Mouse (Mus musculus) liver, embryonic 16.5 days (tissue): Measurements from ENCODE around the gene Large1. TPM values are rescaled to one million over a fixed set of nuclear protein-coding genes. Genes with fewer than 3 reads are reported as not detected.

Experiments
- ATAC-seq: fragments of 200-750 bp; cut with Nextera tagmentation; 2 replicates; pipeline ENCODE4 v1.8.0; 2017; ENCODE audit warnings: low read depth, mild to moderate bottlenecking, moderate number of reproducible peaks, moderate library complexity
- H3K27ac ChIP-seq: fragments of 300-500 bp; sonication (generic); 2 replicates; pipeline ENCODE4 v1.5.1; 2014; ENCODE audit warnings: mild to moderate bottlenecking, low read length
- H3K27me3 ChIP-seq: fragments of 300-500 bp; sonication (generic); 2 replicates; pipeline ENCODE4 v1.6.1; 2014; ENCODE audit warnings: low read depth, low read length, mixed read lengths; ENCODE audit not compliant: control insufficient read depth, insufficient read depth
- H3K36me3 ChIP-seq: fragments of 300-500 bp; sonication (generic); 2 replicates; pipeline ENCODE4 v1.6.1; 2014; ENCODE audit warnings: mild to moderate bottlenecking; ENCODE audit not compliant: control insufficient read depth, insufficient read depth
- H3K4me1 ChIP-seq: fragments of 300-500 bp; sonication (generic); 2 replicates; pipeline ENCODE4 v1.6.1; 2014; ENCODE audit warnings: low read depth, low read length, mixed read lengths; ENCODE audit not compliant: control insufficient read depth
- H3K4me2 ChIP-seq: fragments of 300-500 bp; sonication (generic); 2 replicates; pipeline ENCODE4 v1.6.1; 2014; ENCODE audit warnings: low read depth, low read length, mixed read lengths
- H3K4me3 ChIP-seq: fragments of 300-500 bp; sonication (generic); 2 replicates; pipeline ENCODE4 v1.5.1; 2014; ENCODE audit warnings: low read depth, mild to moderate bottlenecking, low read length
- H3K9ac ChIP-seq: fragments of 300-500 bp; sonication (generic); 2 replicates; pipeline ENCODE4 v1.6.1; 2014; ENCODE audit warnings: low read depth, low read length
- H3K9me3 ChIP-seq: fragments of 300-500 bp; sonication (generic); replicated peaks from 2 replicates; pipeline ENCODE4 v1.6.1; 2016; ENCODE audit warnings: low read length; ENCODE audit not compliant: control insufficient read depth
- WGBS: fragments of 180-500 bp; shearing (Covaris S2); extraction: QIAGEN DNeasy Blood & Tissue Kit; methylation state at CpG from one replicate; pipeline ENCODE4 v1.1.7; 2014; ENCODE audit not compliant: insufficient replicate concordance; 5-methylcytosine and 5-hydroxymethylcytosine counted together
- polyA plus RNA-seq: library from polyadenylated mRNA; unstranded; fragments of >200 nt; fragmentation: Nextera tagmentation; extraction: Ambion mirVana; gene quantifications from 2 replicates; pipeline ENCODE4 v1.2.1, GENCODE M21; 2015

Gene Large1
- polyA plus RNA-seq, 1 experiment from 2014 or later = 1.1 TPM

- H3K27me3 ChIP-seq = no peaks in the 10 kb centered on the region
- no peak overlapping the region for H3K4me3 ChIP-seq
- no peak for ATAC-seq
- no peak overlapping the region for H3K27ac ChIP-seq
- WGBS = 73% methylated on average over 1 of the region's 1 CpGs
- no peak overlapping the region for H3K4me2 ChIP-seq
- no peaks in the 10 kb centered on the region for H3K9me3 ChIP-seq
- H3K4me1 ChIP-seq = no peaks in the 10 kb centered on the region
- no peaks in the 10 kb centered on the region for H3K36me3 ChIP-seq
- no peak overlapping the region for H3K9ac ChIP-seq
Measured at GRCm38 (mm10) chr8:73310471-73310870, 42.9 kb downstream of the Large1 start.

GRCm38 (mm10) chr8:73310036-73310435, 43.3 kb downstream of the Large1 start:
- Histone ChIP-seq H3K9ac (no peak overlapping the region), H3K36me3 (no peaks in the 10 kb centered on the region), H3K4me1 (no peaks in the 10 kb centered on the region), H3K27me3 (no peaks in the 10 kb centered on the region), H3K4me2 (no peak overlapping the region), H3K27ac (no peak overlapping the region), H3K4me3 (no peak overlapping the region), H3K9me3 (no peaks in the 10 kb centered on the region)
- ATAC-seq = no peak

- no peaks in the 10 kb centered on the region for H3K4me1 ChIP-seq
- no peak overlapping the region for H3K4me2 ChIP-seq
- 51% methylated on average over 4 of the region's 4 CpGs for WGBS
- H3K27me3 ChIP-seq = no peaks in the 10 kb centered on the region
- no peak overlapping the region for H3K27ac ChIP-seq
- no peaks in the 10 kb centered on the region for H3K9me3 ChIP-seq
- no peak overlapping the region for H3K4me3 ChIP-seq
- no peak for ATAC-seq
- H3K36me3 ChIP-seq = no peaks in the 10 kb centered on the region
- no peak overlapping the region for H3K9ac ChIP-seq
Measured at GRCm38 (mm10) chr8:73303907-73304306, 49.4 kb downstream of the Large1 start.

GRCm38 (mm10) chr8:73302947-73303346, 50.4 kb downstream of the Large1 start:
- H3K4me3 ChIP-seq = no peak overlapping the region
- no peaks in the 10 kb centered on the region for H3K9me3 ChIP-seq
- H3K4me2 ChIP-seq = no peak overlapping the region
- no peaks in the 10 kb centered on the region for H3K36me3 ChIP-seq
- no peaks in the 10 kb centered on the region for H3K4me1 ChIP-seq
- 51% methylated on average over 3 of the region's 3 CpGs for WGBS
- no peaks in the 10 kb centered on the region for H3K27me3 ChIP-seq
- H3K9ac ChIP-seq = no peak overlapping the region
- ATAC-seq = no peak
- H3K27ac ChIP-seq = no peak overlapping the region

GRCm38 (mm10) chr8:73295531-73295930, 57.8 kb downstream of the Large1 start:
- Histone ChIP-seq H3K36me3 (no peaks in the 10 kb centered on the region), H3K27me3 (no peaks in the 10 kb centered on the region), H3K27ac (no peak overlapping the region), H3K9me3 (no peaks in the 10 kb centered on the region), H3K4me3 (no peak overlapping the region), H3K9ac (no peak overlapping the region), H3K4me1 (no peaks in the 10 kb centered on the region), H3K4me2 (no peak overlapping the region)
- ATAC-seq = no peak

GRCm38 (mm10) chr8:73293655-73294054, 59.7 kb downstream of the Large1 start:
- Histone ChIP-seq H3K9ac (no peak overlapping the region), H3K4me3 (no peak overlapping the region), H3K27ac (no peak overlapping the region), H3K4me1 (no peaks in the 10 kb centered on the region), H3K27me3 (no peaks in the 10 kb centered on the region), H3K36me3 (no peaks in the 10 kb centered on the region), H3K4me2 (no peak overlapping the region), H3K9me3 (no peaks in the 10 kb centered on the region)
- ATAC-seq = no peak
- WGBS = 18% methylated on average over 2 of the region's 2 CpGs

- no peak overlapping the region for H3K4me3 ChIP-seq
- H3K36me3 ChIP-seq = no peaks in the 10 kb centered on the region
- no peaks in the 10 kb centered on the region for H3K27me3 ChIP-seq
- no peaks in the 10 kb centered on the region for H3K9me3 ChIP-seq
- no peak overlapping the region for H3K27ac ChIP-seq
- 67% methylated on average over 2 of the region's 2 CpGs for WGBS
- no peaks in the 10 kb centered on the region for H3K4me1 ChIP-seq
- H3K9ac ChIP-seq = no peak overlapping the region
- ATAC-seq = no peak
- no peak overlapping the region for H3K4me2 ChIP-seq
Measured at GRCm38 (mm10) chr8:73291630-73292029, 61.7 kb downstream of the Large1 start.

- Histone ChIP-seq H3K4me1 (no peaks in the 10 kb centered on the region), H3K9me3 (no peaks in the 10 kb centered on the region), H3K36me3 (no peaks in the 10 kb centered on the region), H3K4me2 (no peak overlapping the region), H3K9ac (no peak overlapping the region), H3K27me3 (no peaks in the 10 kb centered on the region), H3K4me3 (no peak overlapping the region), H3K27ac (no peak overlapping the region)
- no peak for ATAC-seq
- 65% methylated on average over 2 of the region's 2 CpGs for WGBS
Measured at GRCm38 (mm10) chr8:73290636-73291035, 62.7 kb downstream of the Large1 start.

GRCm38 (mm10) chr8:73289831-73290230, 63.5 kb downstream of the Large1 start:
- Histone ChIP-seq H3K36me3 (no peaks in the 10 kb centered on the region), H3K27me3 (no peaks in the 10 kb centered on the region), H3K4me3 (no peak overlapping the region), H3K4me1 (no peaks in the 10 kb centered on the region), H3K4me2 (no peak overlapping the region), H3K27ac (no peak overlapping the region), H3K9me3 (no peaks in the 10 kb centered on the region), H3K9ac (no peak overlapping the region)
- WGBS = 46% methylated on average over 2 of the region's 2 CpGs
- no peak for ATAC-seq

- no peak overlapping the region for H3K27ac ChIP-seq
- H3K4me3 ChIP-seq = no peak overlapping the region
- H3K9me3 ChIP-seq = no peaks in the 10 kb centered on the region
- no peak overlapping the region for H3K4me2 ChIP-seq
- H3K27me3 ChIP-seq = no peaks in the 10 kb centered on the region
- no peaks in the 10 kb centered on the region for H3K4me1 ChIP-seq
- no peaks in the 10 kb centered on the region for H3K36me3 ChIP-seq
- no peak for ATAC-seq
- H3K9ac ChIP-seq = no peak overlapping the region
- 57% methylated on average over 4 of the region's 4 CpGs for WGBS
Measured at GRCm38 (mm10) chr8:73281996-73282395, 71.3 kb downstream of the Large1 start.
